Mouse (Mus musculus) cerebellum, adult 2 months (tissue): Measurements from ENCODE around the gene Ddx5. TPM values are rescaled to one million over a fixed set of nuclear protein-coding genes. Genes with fewer than 3 reads are reported as not detected.

ENCODE experiments used
- DNase-seq, 2 experiments: peaks; one replicate each; pipeline ENCODE4 v3.0.0; 2021
- H3K27ac ChIP-seq: fragments of 200-500 bp; 2 replicates; pipeline ENCODE4 v1.5.1; 2012; ENCODE audit warnings: low read length, control low read depth, inconsistent platforms; ENCODE audit not compliant: insufficient read depth
- H3K27me3 ChIP-seq: fragments of 200-500 bp; 2 replicates; pipeline ENCODE4 v1.6.1; 2012; ENCODE audit warnings: inconsistent platforms, mild to moderate bottlenecking, low read length, moderate library complexity; ENCODE audit not compliant: control insufficient read depth, insufficient read depth
- H3K4me1 ChIP-seq: fragments of 200-500 bp; 2 replicates; pipeline ENCODE4 v1.6.1; 2011; ENCODE audit warnings: low read length; ENCODE audit not compliant: control insufficient read depth, insufficient read depth
- H3K4me3 ChIP-seq: fragments of 200-500 bp; replicated peaks from 2 replicates; pipeline ENCODE3; 2011; ENCODE audit warnings: mild to moderate bottlenecking, low read depth, low read length, control low read depth; ENCODE audit not compliant: insufficient read depth
- CTCF ChIP-seq: fragments of 200-500 bp; IDR thresholded peaks from 2 replicates; pipeline ENCODE4 v1.5.1; 2011; ENCODE audit warnings: low read depth, mild to moderate bottlenecking, control low read depth, low read length, moderate library complexity, borderline replicate concordance; ENCODE audit not compliant: insufficient read depth
- POLR2A ChIP-seq: fragments of 200-500 bp; IDR thresholded peaks from 2 replicates; pipeline ENCODE4 v1.6.1; 2011; ENCODE audit warnings: low read length, control low read depth, borderline replicate concordance; ENCODE audit not compliant: insufficient read depth
- WGBS: fragments of 180-500 bp; shearing (Covaris S2); methylation state at CpG from one replicate; pipeline ENCODE4 v1.1.7; 2018; 5-methylcytosine and 5-hydroxymethylcytosine counted together
- polyA plus RNA-seq: library from polyadenylated mRNA; depleted of rRNA; stranded (reverse); fragments of >200 nt; gene quantifications from 2 replicates; pipeline ENCODE4 v1.2.3, GENCODE M21; 2012; rRNA removed

Gene Ddx5
- 676 and 721 TPM in 2 replicates for polyA plus RNA-seq

DNA sequence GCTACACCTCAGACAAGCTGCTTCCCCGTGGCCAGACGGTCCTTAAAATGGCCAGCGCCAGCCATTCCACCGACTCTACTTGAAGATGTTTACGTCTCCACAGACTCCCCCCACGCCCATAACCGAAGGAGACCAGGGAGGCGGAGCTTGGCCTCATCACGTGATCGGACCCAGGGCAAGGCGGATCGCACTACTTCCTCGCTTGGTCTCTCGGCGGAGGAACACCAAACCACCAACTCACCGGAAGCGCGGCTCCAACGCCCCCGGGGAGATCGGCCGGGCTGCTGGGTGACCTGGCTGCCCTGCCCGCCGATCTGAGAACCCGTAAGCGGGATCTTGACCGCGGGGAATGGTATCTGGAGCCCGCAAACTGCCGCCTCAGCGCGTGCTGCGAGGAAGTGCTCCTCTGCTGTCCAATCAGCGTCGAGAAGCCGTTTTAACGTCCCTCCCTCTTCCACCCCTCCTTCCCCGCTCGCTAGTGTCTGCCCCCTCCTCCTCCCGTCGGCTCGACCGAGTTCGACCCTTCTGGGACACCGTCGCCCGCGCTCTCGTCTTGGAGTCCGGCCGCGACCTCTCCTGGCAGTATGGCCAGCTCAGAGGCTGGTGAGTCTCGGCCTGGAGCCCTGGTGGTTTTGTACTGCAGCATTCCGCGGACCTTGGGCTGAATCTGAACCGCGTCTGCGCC lies at the start of gene Ddx5, which contains the start of gene Cep95:
Gene Ddx5, minus strand, starts transcription at position 411 of the 685 bp plus-strand sequence.
Gene Cep95, plus strand, starts transcription at position 478 of the 685 bp plus-strand sequence.
- WGBS = under 1% methylated on average over 58 of the region's 58 CpGs
- Histone ChIP-seq H3K4me3 (peak within 1 kb of the TSS; percentile 87), H3K4me1 (no peaks in the 10 kb centered on the region; the same call in 1 of the 2 replicates), H3K27ac (peak within 1 kb of the TSS; percentile 96), H3K27me3 (no peaks in the 10 kb centered on the region)
- DNase-seq = peak in 1 of 2 experiments; percentile 98
- TF ChIP-seq POLR2A = peak; percentile 81
- TF ChIP-seq CTCF = no peak

DNA sequence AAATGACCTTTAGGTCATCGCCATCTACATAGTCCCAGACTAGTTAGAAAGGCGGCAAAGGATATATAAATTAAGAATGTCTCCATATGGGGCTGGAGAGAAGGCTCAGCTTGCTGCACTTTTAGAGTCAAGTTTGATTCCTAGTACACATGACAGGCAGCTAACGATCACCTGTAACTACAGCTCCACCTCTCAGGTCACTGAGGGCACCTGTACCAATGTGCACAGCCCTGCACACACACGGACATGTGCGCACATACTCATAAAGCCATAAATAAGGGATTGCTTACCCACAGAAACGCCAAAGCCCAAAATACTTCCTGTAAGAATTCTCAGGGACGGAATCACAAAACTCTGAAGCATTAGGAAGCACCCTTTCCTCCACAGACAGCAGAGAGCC lies 39.1 kb upstream of the Ddx5 start:
- DNase-seq = no peak
- Histone ChIP-seq H3K27ac (no peak overlapping the region), H3K4me1 (peaks cover 11% of the 10 kb centered on the region), H3K4me3 (no peak overlapping the region), H3K27me3 (no peaks in the 10 kb centered on the region)
- TF ChIP-seq POLR2A (no peak), CTCF (no peak)
- 95% methylated on average over 7 of the region's 7 CpGs for WGBS

DNA sequence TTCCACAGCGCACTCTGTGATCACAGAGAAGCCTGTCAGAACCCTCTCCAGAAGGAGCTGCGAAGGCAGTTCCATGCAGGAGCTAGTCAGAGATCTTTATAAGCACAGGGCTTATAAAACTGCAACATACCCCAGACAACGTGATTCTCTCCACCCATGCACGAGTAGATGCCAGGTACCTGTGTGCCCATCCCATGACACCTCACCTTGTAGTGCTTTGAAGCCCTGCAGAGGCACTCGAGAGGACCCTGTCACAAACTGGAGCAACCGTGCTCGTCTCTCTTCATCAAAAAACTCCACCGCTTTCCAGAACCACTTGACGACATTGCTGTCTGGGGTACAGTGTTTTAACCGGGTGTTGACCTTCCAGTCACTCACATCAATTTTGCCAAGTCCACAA lies 35.4 kb upstream of the Ddx5 start:
- DNase-seq = peak; percentile 30 to 54
- WGBS = 50% methylated on average over 10 of the region's 10 CpGs

DNA sequence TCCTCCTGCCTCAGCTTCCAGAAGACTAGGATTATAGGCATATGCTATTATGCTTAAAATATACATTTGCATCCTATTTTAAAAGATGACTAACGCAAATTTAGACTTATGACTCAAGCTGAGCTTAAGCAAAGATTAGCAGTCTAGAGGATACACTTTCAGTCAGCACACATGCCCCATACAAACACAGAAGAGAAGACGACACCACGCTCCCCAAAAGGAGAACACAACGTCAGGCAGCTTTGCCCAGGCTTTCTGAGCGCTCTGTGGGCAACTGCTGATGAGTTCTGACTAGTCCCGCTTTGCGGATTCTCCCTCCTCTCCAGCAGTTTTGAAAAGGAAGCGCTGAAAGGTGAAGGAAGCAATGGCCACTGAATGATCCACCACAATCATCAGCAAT lies 34.8 kb upstream of the Ddx5 start:
- Histone ChIP-seq H3K27ac (peak overlapping the region; percentile 98), H3K27me3 (no peaks in the 10 kb centered on the region)
- DNase-seq = no peak

More for the DNA sequence above, 35.4 kb upstream of the Ddx5 start:
- Histone ChIP-seq H3K27me3 (no peaks in the 10 kb centered on the region), H3K27ac (peak overlapping the region; percentile 98), H3K4me3 (no peak overlapping the region), H3K4me1 (peaks cover 39% of the 10 kb centered on the region)
- TF ChIP-seq CTCF (no peak), POLR2A (no peak)

DNA sequence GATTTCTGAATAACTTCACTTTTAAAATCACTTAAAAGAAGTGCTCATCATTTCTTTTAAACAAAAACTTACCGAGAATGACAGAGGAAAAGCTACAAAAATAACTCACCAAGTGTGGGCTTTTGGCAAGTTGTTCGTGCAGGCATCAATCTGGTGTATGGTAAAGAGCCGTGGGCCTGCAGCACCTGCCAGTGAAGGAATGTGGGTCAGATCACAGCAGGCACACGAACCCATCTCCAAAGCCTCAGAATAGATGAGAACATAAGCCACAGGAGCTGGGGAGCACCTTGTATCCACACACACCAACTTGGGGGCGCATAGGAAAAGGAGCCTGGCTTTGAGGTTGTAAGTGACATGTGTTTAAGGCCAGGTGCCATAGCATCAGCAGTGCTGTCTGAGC lies 33.9 kb upstream of the Ddx5 start:
- DNase-seq = peak; percentile 91 to 98
- 7% methylated on average over 5 of the region's 5 CpGs for WGBS
- H3K27me3 ChIP-seq = no peaks in the 10 kb centered on the region
- no peak for TF ChIP-seq POLR2A
- no peak for TF ChIP-seq CTCF
- peak overlapping the region; percentile 98 for H3K27ac ChIP-seq
- H3K4me3 ChIP-seq = no peak overlapping the region
- peaks cover 52% of the 10 kb centered on the region for H3K4me1 ChIP-seq

More for the DNA sequence above, 34.8 kb upstream of the Ddx5 start:
- WGBS = 75% methylated on average over 8 of the region's 8 CpGs
- Histone ChIP-seq H3K4me1 (peaks cover 45% of the 10 kb centered on the region), H3K4me3 (no peak overlapping the region)
- TF ChIP-seq POLR2A (no peak), CTCF (no peak)

DNA sequence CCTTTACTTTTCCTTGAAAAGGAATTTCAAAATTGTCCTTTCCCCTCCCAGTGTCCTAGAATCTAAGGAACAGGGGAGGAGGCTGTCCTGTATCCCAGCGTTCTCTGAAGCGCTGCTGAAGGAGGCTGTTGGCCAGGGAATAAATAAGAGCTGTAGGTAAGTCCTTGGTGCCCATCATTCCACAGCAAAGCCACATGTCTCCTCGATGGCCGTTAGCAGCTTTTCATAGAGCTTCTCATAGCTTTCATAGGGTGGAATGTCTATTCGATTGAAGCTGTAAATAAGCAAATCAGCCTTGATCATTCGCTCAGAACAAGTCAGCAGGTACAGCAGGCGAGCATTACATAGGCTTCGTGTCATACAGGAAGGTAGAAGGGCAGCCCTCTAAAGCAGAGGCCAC lies 33.5 kb upstream of the Ddx5 start:
- peak in 1 of 2 experiments; percentile 74 for DNase-seq

DNA sequence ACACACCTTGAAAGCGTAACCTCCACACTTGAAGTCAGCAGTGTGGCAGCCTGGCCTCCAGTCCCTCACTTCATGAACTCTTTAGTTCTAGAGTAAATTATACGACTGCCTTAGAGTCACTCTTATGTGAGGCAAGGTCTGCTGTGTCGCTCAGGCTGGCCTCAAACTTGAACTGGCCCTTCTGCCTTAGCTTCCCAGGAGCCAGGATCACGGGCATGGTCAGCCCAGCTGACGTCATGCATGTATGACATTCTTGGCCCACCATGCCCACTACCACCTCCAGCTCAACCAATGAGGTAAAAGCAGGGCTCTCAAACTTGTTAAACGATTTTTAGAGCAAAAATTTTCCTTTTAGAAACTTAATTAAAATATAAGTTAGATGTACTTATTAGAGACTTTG lies 32.4 kb upstream of the Ddx5 start:
- H3K27me3 ChIP-seq = no peaks in the 10 kb centered on the region
- peak overlapping the region; percentile 89 for H3K27ac ChIP-seq
- DNase-seq = peak; percentile 40 to 51
- WGBS = 40% methylated on average over 6 of the region's 6 CpGs
- no peak for TF ChIP-seq CTCF
- TF ChIP-seq POLR2A = no peak
- H3K4me3 ChIP-seq = no peak overlapping the region
- H3K4me1 ChIP-seq = peaks cover 67% of the 10 kb centered on the region

More for the DNA sequence above, 33.5 kb upstream of the Ddx5 start:
- no peak overlapping the region for H3K4me3 ChIP-seq
- WGBS = 12% methylated on average over 8 of the region's 8 CpGs
- peaks cover 56% of the 10 kb centered on the region for H3K4me1 ChIP-seq
- TF ChIP-seq CTCF (no peak), POLR2A (no peak)
- no peaks in the 10 kb centered on the region for H3K27me3 ChIP-seq
- H3K27ac ChIP-seq = peak overlapping the region; percentile 92

DNA sequence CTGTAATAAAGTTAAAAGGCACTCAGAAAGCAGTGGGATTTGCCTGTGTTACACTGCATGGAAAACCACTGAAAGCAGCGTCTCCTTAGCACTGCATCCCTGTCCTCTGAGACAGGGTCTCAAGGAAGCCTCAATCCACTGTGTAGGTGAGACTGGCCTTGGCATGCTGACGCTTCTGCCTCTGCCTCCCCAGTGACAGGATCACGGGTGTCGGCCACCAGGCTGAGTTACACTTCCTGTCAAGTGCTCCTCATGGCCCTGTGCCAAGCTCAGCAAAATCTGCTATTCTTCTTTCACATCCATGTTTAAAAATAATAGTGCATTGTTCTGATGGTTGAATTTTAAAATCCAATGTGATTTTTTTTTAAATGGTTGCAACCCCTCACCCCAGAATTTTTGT lies 32.0 kb upstream of the Ddx5 start:
- peaks cover 72% of the 10 kb centered on the region for H3K4me1 ChIP-seq
- peak; percentile 60 for DNase-seq
- TF ChIP-seq CTCF (no peak), POLR2A (no peak)
- WGBS = 20% methylated on average over 4 of the region's 4 CpGs
- H3K27me3 ChIP-seq = no peaks in the 10 kb centered on the region
- peak overlapping the region; percentile 89 for H3K27ac ChIP-seq
- H3K4me3 ChIP-seq = no peak overlapping the region
